Mouse (Mus musculus) liver, embryonic 16.5 days (tissue): ENCODE data around the gene Mmp24. TPM values are rescaled to one million over a fixed set of nuclear protein-coding genes. Genes with fewer than 3 reads are reported as not detected.
A peak's percentile ranks its signal among the peaks of the same experiment; 100 is the strongest.

Experiments
- ATAC-seq: fragments of 200-750 bp; cut with Nextera tagmentation; 2 replicates; pipeline ENCODE4 v1.8.0; 2017; ENCODE audit warnings: low read depth, mild to moderate bottlenecking, moderate number of reproducible peaks, moderate library complexity
- H3K27ac ChIP-seq: fragments of 300-500 bp; sonication (generic); 2 replicates; pipeline ENCODE4 v1.5.1; 2014; ENCODE audit warnings: mild to moderate bottlenecking, low read length
- H3K27me3 ChIP-seq: fragments of 300-500 bp; sonication (generic); 2 replicates; pipeline ENCODE4 v1.6.1; 2014; ENCODE audit warnings: low read depth, low read length, mixed read lengths; ENCODE audit not compliant: control insufficient read depth, insufficient read depth
- H3K36me3 ChIP-seq: fragments of 300-500 bp; sonication (generic); 2 replicates; pipeline ENCODE4 v1.6.1; 2014; ENCODE audit warnings: mild to moderate bottlenecking; ENCODE audit not compliant: control insufficient read depth, insufficient read depth
- H3K4me1 ChIP-seq: fragments of 300-500 bp; sonication (generic); 2 replicates; pipeline ENCODE4 v1.6.1; 2014; ENCODE audit warnings: low read depth, low read length, mixed read lengths; ENCODE audit not compliant: control insufficient read depth
- H3K4me2 ChIP-seq: fragments of 300-500 bp; sonication (generic); 2 replicates; pipeline ENCODE4 v1.6.1; 2014; ENCODE audit warnings: low read depth, low read length, mixed read lengths
- H3K4me3 ChIP-seq: fragments of 300-500 bp; sonication (generic); 2 replicates; pipeline ENCODE4 v1.5.1; 2014; ENCODE audit warnings: low read depth, mild to moderate bottlenecking, low read length
- H3K9ac ChIP-seq: fragments of 300-500 bp; sonication (generic); 2 replicates; pipeline ENCODE4 v1.6.1; 2014; ENCODE audit warnings: low read depth, low read length
- H3K9me3 ChIP-seq: fragments of 300-500 bp; sonication (generic); replicated peaks from 2 replicates; pipeline ENCODE4 v1.6.1; 2016; ENCODE audit warnings: low read length; ENCODE audit not compliant: control insufficient read depth
- WGBS: fragments of 180-500 bp; shearing (Covaris S2); extraction: QIAGEN DNeasy Blood & Tissue Kit; methylation state at CpG from one replicate; pipeline ENCODE4 v1.1.7; 2014; ENCODE audit not compliant: insufficient replicate concordance; 5-methylcytosine and 5-hydroxymethylcytosine counted together
- polyA plus RNA-seq: library from polyadenylated mRNA; unstranded; fragments of >200 nt; fragmentation: Nextera tagmentation; extraction: Ambion mirVana; gene quantifications from 2 replicates; pipeline ENCODE4 v1.2.1, GENCODE M21; 2015

Gene Mmp24
- polyA plus RNA-seq, 1 experiment from 2014 or later = not detected

- Histone ChIP-seq H3K27ac (no peak overlapping the region), H3K27me3 (no peaks in the 10 kb centered on the region), H3K4me1 (peaks cover 22% of the 10 kb centered on the region), H3K4me2 (peak overlapping the region; percentile 97), H3K9ac (no peak overlapping the region), H3K36me3 (peaks cover 19% of the 10 kb centered on the region; the same call in 1 of the 2 replicates), H3K9me3 (no peaks in the 10 kb centered on the region), H3K4me3 (no peak overlapping the region; the same call in 1 of the 2 replicates)
- WGBS = 58% methylated on average over 10 of the region's 10 CpGs
- ATAC-seq = no peak
Observed at GRCm38 (mm10) chr2:155817301-155818245, 42.4 kb downstream of the Mmp24 start.

- Histone ChIP-seq H3K4me1 (peaks cover 22% of the 10 kb centered on the region), H3K4me3 (peak overlapping the region; percentile 88), H3K27me3 (no peaks in the 10 kb centered on the region), H3K9me3 (no peaks in the 10 kb centered on the region), H3K9ac (peak overlapping the region; percentile 85), H3K36me3 (peaks cover 29% of the 10 kb centered on the region), H3K4me2 (peak overlapping the region; percentile 97), H3K27ac (peak overlapping the region; percentile 75)
- ATAC-seq = peak; percentile 98
- WGBS = 1% methylated on average over 37 of the region's 37 CpGs
Observed at GRCm38 (mm10) chr2:155818596-155819391, 43.7 kb downstream of the Mmp24 start.

GRCm38 (mm10) chr2:155819392-155819448 lies 44.1 kb downstream of the Mmp24 start, which contains the start of gene BC029722:
Gene BC029722 (minus strand): TSS chr2:155819426.
- H3K27me3 ChIP-seq = no peaks in the 10 kb centered on the region
- H3K4me1 ChIP-seq = peaks cover 22% of the 10 kb centered on the region
- ATAC-seq = no peak
- no peaks in the 10 kb centered on the region for H3K9me3 ChIP-seq
- H3K4me3 ChIP-seq = peak within 1 kb of the TSS; percentile 88
- peak within 1 kb of the TSS; percentile 85 for H3K9ac ChIP-seq
- H3K36me3 ChIP-seq = peaks cover 31% of the 10 kb centered on the region
- peak within 1 kb of the TSS; percentile 97 for H3K4me2 ChIP-seq
- H3K27ac ChIP-seq = peak within 1 kb of the TSS; percentile 75

DNA sequence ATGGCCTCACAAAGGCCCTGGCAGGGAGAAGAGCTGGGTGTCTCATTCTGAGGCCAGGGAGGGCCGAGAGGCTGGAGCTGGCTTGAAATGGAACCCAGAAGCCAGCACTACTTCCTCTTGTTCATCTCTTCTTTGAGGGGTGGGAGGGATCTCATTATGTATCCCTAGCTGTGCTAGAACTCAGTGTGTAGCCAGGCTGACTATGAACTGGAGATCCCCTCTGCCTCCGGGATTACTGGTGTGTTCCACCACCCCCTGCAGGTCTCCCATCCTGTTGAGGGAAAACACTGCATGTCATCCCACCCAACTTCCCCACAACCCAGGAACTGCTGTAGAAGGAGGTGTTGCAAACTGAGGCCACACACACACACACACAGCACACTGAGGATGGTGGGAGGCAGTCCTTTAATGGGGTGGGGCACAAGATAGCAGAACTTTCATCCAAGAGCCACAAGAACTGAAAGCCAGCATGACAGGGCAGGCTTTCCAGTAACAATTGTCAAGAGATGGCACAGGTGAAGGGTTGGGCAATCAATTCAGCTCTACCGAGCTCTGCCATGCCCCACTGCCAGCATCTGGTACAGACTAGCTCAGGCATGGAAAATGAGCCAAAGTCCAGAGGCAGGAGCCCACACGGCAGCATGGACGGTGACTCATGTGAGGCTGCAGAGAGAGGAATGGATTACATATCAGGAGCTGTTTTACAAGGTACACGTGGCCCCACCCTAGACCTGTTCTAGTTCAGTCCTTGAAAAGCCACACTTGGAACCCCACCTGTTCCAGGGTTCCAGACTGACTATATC lies 44.5 kb downstream of the Mmp24 start:
- Histone ChIP-seq H3K9me3 (no peaks in the 10 kb centered on the region), H3K27ac (peak overlapping the region; percentile 73), H3K4me3 (peak overlapping the region; percentile 88), H3K4me1 (peaks cover 22% of the 10 kb centered on the region), H3K4me2 (peak overlapping the region; percentile 41), H3K36me3 (peaks cover 31% of the 10 kb centered on the region), H3K9ac (peak overlapping the region; percentile 30; the same call in 1 of the 2 replicates), H3K27me3 (no peaks in the 10 kb centered on the region)
- ATAC-seq = no peak
- 49% methylated on average over 6 of the region's 6 CpGs for WGBS

DNA sequence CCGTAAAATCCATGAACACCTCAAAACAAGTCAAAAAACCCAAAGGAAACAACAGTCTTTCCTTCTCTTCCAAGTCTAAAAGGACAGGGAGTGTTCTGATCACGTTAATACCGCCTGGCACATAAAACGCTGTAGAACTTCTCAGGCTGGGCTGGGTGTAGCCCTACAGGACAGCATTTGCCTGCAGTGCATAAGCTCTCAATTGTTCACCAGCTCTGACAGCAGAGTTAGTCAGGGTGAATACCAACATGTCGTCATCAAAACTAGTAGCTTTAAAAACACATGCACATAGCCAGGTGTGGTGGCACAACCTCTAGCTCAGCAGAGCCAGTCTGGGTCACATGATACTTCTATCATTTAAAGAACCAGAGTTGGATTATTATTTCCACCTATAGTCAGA lies 45.6 kb downstream of the Mmp24 start:
- Histone ChIP-seq H3K4me3 (no peak overlapping the region), H3K9me3 (no peaks in the 10 kb centered on the region), H3K4me2 (no peak overlapping the region), H3K4me1 (peaks cover 29% of the 10 kb centered on the region), H3K27me3 (no peaks in the 10 kb centered on the region), H3K36me3 (peaks cover 31% of the 10 kb centered on the region), H3K27ac (no peak overlapping the region), H3K9ac (no peak overlapping the region)
- ATAC-seq = no peak
- 82% methylated on average over 5 of the region's 5 CpGs for WGBS

- H3K27ac ChIP-seq = no peak overlapping the region
- H3K36me3 ChIP-seq = peaks cover 31% of the 10 kb centered on the region
- H3K9me3 ChIP-seq = no peaks in the 10 kb centered on the region
- H3K4me3 ChIP-seq = no peak overlapping the region
- ATAC-seq = no peak
- WGBS = 88% methylated on average over 8 of the region's 8 CpGs
- no peak overlapping the region for H3K9ac ChIP-seq
- H3K4me1 ChIP-seq = peaks cover 31% of the 10 kb centered on the region
- H3K4me2 ChIP-seq = no peak overlapping the region
- H3K27me3 ChIP-seq = no peaks in the 10 kb centered on the region
Observed at GRCm38 (mm10) chr2:155823722-155824121, 48.6 kb downstream of the Mmp24 start.

DNA sequence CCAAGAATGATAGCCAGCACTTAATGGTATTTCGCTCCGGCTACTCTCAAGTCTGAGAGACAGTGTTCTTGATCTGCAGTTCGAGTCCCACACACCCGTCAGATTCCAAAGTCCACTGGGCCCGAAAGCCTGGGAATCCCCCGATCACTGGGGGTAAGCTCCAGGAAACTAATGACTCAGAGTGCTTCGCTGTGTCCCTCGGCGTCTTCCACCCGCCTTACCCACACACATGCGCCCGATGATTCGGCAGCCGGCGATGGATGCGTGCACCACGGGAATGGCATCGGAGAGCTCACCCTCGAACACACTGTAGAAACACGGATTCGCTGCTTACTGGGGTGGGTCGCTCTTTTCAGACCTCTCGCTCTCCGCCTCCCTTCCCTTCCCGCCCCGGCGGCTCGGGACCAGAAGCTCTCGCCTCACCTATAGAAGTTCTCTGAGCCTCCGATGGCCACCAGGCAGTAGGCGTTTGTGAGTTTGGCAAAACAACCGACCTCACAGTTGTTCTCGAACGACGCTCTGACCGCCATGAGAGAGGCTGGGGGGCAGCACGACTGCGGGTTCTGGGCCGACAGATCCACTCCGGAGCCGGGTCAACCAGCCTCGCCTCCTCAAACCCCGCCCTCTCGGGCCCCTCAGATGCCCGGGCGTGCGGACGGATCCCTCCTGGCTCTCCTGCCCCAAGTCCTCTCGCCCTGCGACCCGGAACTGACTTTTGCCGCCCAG lies 50.9 kb downstream of the Mmp24 start:
- peak overlapping the region; percentile 92 for H3K4me3 ChIP-seq
- H3K9ac ChIP-seq = peak overlapping the region; percentile 85
- peak; percentile 16 for ATAC-seq
- H3K27me3 ChIP-seq = no peaks in the 10 kb centered on the region
- H3K36me3 ChIP-seq = peaks cover 23% of the 10 kb centered on the region
- H3K27ac ChIP-seq = peak overlapping the region; percentile 84
- H3K9me3 ChIP-seq = no peaks in the 10 kb centered on the region
- WGBS = 1% methylated on average over 51 of the region's 52 CpGs
- peaks cover 21% of the 10 kb centered on the region for H3K4me1 ChIP-seq
- peak overlapping the region; percentile 79 for H3K4me2 ChIP-seq

DNA sequence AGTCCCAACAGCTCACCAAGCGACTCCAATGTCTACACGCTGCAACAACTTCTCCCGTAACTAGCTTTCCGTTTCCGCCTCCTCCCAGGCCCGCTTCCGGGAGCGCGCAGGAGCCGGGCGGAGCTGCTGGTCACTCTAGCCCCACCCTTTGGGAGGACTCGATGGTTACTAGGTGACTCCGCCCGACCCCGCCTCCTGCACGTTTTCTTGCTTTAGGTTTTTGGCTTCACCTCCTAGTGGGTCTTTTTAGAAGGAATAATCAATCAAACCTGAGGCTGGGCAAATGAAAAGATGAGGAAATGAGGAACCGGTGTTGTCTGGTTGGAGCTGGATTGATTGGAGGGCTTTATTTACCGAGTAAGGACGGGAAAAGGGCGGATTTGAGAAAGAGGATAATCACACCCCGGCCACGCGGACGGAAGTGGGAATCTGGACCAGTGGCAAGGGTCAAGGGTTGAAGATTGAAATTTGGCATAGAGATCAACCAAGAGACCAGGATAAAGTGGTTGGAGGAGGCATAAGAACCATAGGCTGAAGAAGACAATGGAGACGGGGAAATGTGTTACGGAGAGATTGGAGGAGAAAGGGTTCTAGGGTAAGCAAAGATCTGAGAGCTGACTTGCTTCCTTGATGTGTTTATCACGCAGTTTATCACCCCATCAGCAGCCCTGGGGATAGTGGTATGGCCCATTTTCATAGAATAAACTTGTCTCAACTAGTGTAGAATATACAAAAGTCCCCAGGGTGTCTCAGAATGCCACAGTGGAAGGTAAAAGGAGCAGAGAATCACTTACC lies 51.7 kb downstream of the Mmp24 start, which contains the start of gene Eif6:
TSS of gene Eif6 (minus strand) at position 296 of the 795 bp plus-strand sequence.
- Histone ChIP-seq H3K4me3 (peak within 1 kb of the TSS; percentile 92), H3K27ac (peak within 1 kb of the TSS; percentile 84), H3K4me1 (peaks cover 21% of the 10 kb centered on the region), H3K9ac (peak within 1 kb of the TSS; percentile 85), H3K4me2 (peak within 1 kb of the TSS; percentile 79), H3K9me3 (no peaks in the 10 kb centered on the region), H3K36me3 (peaks cover 17% of the 10 kb centered on the region), H3K27me3 (no peaks in the 10 kb centered on the region)
- ATAC-seq = peak; percentile 96
- WGBS = 2% methylated on average over 27 of the region's 27 CpGs
